ENCODE assay signal across 21 mouse cellular contexts in genomic region chr1:70518918-70519317, GRCm38 (mm10).
DNase-seq lines count a peak whose midpoint lies in the region; TF ChIP-seq lines count a peak whose summit lies in the region.
"Had no signal": no experiment of that assay in that cellular context is flagged by ENCODE, and none has a peak within 500 bp of the region (broad histone marks: within the 10 kb centered on the region; RNA-seq: fewer than 3 reads in every experiment).

No protein-coding gene starts in this region.

- no peak overlapping the region for H3K4me3 ChIP-seq in lung, adult 2 months (replicated peaks; ENCODE audit: extremely low read depth, low read depth, low read length)
- H3K4me3 ChIP-seq: forebrain, embryonic 10.5 days; forebrain, embryonic 13.5 days; gastrocnemius, adult 2 months; hindbrain, embryonic 10.5 days; hindbrain, embryonic 13.5 days had no signal

- peak; percentile 16 for DNase-seq in embryo, embryonic 11 days
- no peak for DNase-seq in embryo, embryonic 10 days (ENCODE audit: low spot score)
- DNase-seq in 3T3-L1 (ENCODE audit: low read depth, low spot score), result peak; percentile 2
- DNase-seq in forelimb bud, embryonic 11.5 days (ENCODE audit: low read depth, low spot score), result peak; percentile 19
- DNase-seq in mesoderm, embryonic 11.5 days (ENCODE audit: low read depth, low spot score), result peak; percentile 11
- no peak for DNase-seq in lung, adult 2 months
- DNase-seq in ovary, adult 18-20 months (ENCODE audit: low spot score), result no peak
- no peak for DNase-seq in kidney, postnatal 14 days
- DNase-seq: adrenal gland, adult 8-10 months; adrenal gland, postnatal 25 days; cerebellum, adult 11-12 months; cerebellum, adult 9-10 months; cerebellum, postnatal 14 days; gastrocnemius, adult 2 months; gastrocnemius, postnatal 14 days; heart, adult 11 months; heart, postnatal 36 days had no signal

- no peak for TF ChIP-seq CTCF in lung, adult 2 months (IDR thresholded peaks at IDR 0.05; ENCODE audit: insufficient read depth, low read length)

- H3K4me1 ChIP-seq in lung, adult 2 months (ENCODE audit: control insufficient read depth, insufficient read depth, low read length), result no peaks in the 10 kb centered on the region
- H3K4me1 ChIP-seq: forebrain, embryonic 10.5 days; forebrain, embryonic 13.5 days; hindbrain, embryonic 10.5 days; hindbrain, embryonic 13.5 days had no signal

- TF ChIP-seq POLR2A in lung, adult 2 months (IDR thresholded peaks at IDR 0.05; ENCODE audit: borderline replicate concordance, extremely low read depth, low read depth, low read length), result no peak

Comparison
In these comparisons a context has a peak if more than half of its experiments do, and no peak if none do; other contexts are left out.
1. DNase-seq: peak in embryo, embryonic 11 days (single experiment), 3T3-L1 (single experiment), forelimb bud, embryonic 11.5 days (single experiment) and mesoderm, embryonic 11.5 days (single experiment); none in embryo, embryonic 10 days (single experiment), lung, adult 2 months (single experiment), ovary, adult 18-20 months (single experiment) and kidney, postnatal 14 days (single experiment).